Mouse (Mus musculus) bone marrow macrophage, adult 2 months (primary cell): ENCODE results near the gene Ppp2r5b.

Experiments used
- CTCF ChIP-seq: IDR thresholded peaks from 2 replicates; pipeline ENCODE4 v1.5.1; 2012; ENCODE audit warnings: low read depth, mild to moderate bottlenecking, low read length, moderate library complexity
- POLR2A ChIP-seq: IDR thresholded peaks from 2 replicates; pipeline ENCODE4 v1.6.1; 2012; ENCODE audit warnings: mild to moderate bottlenecking, low read depth, low read length, borderline replicate concordance

- no peak for TF ChIP-seq CTCF
- TF ChIP-seq POLR2A: no peak
Measured at GRCm38 (mm10) chr19:6245806-6246205, 10.1 kb upstream of the Ppp2r5b start.
